ENCODE assay signal across 8 mouse cellular contexts in the genomic region with DNA sequence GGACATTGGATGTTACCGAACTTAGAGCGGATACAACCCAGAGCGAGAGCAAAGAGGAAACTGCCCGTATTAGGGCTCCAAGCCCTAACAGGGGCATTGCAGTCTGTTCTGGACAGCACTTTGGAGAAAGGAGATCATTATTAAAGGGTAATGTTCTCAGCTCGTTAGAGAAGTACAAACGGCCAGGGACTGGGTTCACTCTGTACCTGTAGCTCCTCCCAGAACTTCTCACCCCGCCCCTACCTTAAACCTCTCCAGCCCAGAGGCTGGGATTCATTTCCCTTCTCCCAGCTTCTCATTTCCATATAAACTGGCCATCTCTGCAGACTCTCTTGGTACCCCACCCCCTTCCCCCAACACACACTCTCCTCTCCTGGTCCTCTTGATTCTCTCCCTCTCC. TPM values are rescaled to one million over a fixed set of nuclear protein-coding genes. Genes with fewer than 3 reads are reported as not detected.
DNase-seq lines count a peak whose midpoint lies in the region; ATAC-seq and TF ChIP-seq lines count a peak whose summit lies in the region.

No protein-coding gene starts in this region.

- no peaks in the 10 kb centered on the region for H3K9me3 ChIP-seq in forebrain, embryonic 14.5 days (replicated peaks; ENCODE audit: control insufficient read depth, low read length)
- no peaks in the 10 kb centered on the region for H3K9me3 ChIP-seq in limb, embryonic 10.5 days (replicated peaks)

- TF ChIP-seq POLR2A in myocyte (IDR thresholded peaks at IDR 0.05; ENCODE audit: insufficient read length, low read depth), result no peak

- peak overlapping the region; percentile 62 for H3K4me3 ChIP-seq in forebrain, embryonic 14.5 days (ENCODE audit: low read depth, low read length)
- peak overlapping the region; percentile 76 for H3K4me3 ChIP-seq in limb, embryonic 10.5 days
- H3K4me3 ChIP-seq in myocyte, result peak overlapping the region; percentile 57

- peak overlapping the region; percentile 78 for H3K4me2 ChIP-seq in forebrain, embryonic 14.5 days (ENCODE audit: low read length)
- peak overlapping the region; percentile 88 for H3K4me2 ChIP-seq in myocyte (ENCODE audit: low read depth)

- H3K9ac ChIP-seq in forebrain, embryonic 14.5 days (ENCODE audit: low read length), result peak overlapping the region; percentile 71

- H3K4me1 ChIP-seq in forebrain, embryonic 14.5 days (ENCODE audit: control insufficient read depth, insufficient read depth, low read length), result peaks cover 11% of the 10 kb centered on the region
- peaks cover 24% of the 10 kb centered on the region for H3K4me1 ChIP-seq in limb, embryonic 10.5 days

- H3K27me3 ChIP-seq in forebrain, embryonic 14.5 days (replicated peaks; ENCODE audit: control insufficient read depth, insufficient read depth, low read length), result no peaks in the 10 kb centered on the region
- H3K27me3 ChIP-seq in limb, embryonic 10.5 days (ENCODE audit: low read depth, poor library complexity, severe bottlenecking), result no peaks in the 10 kb centered on the region
- H3K27me3 ChIP-seq in myocyte (ENCODE audit: control insufficient read depth, insufficient read depth, insufficient read length), result no peaks in the 10 kb centered on the region

- under 1% methylated on average over 7 of the region's 7 CpGs for WGBS in forebrain, embryonic 14.5 days
- 0% methylated on average over 7 of the region's 7 CpGs for WGBS in limb, embryonic 10.5 days

- ATAC-seq in CD4-positive, CD25-positive, alpha-beta regulatory T cell, adult 4 months, result no peak
- ATAC-seq in forebrain, embryonic 14.5 days, result no peak

- no peak overlapping the region for H3K27ac ChIP-seq in forebrain, embryonic 14.5 days (ENCODE audit: low read depth, low read length)
- peak overlapping the region; percentile 93 for H3K27ac ChIP-seq in limb, embryonic 10.5 days

- H3K79me2 ChIP-seq in myocyte (ENCODE audit: control insufficient read depth, insufficient read depth), result no peaks in the 10 kb centered on the region

- DNase-seq in CD4-positive, CD25-positive, alpha-beta regulatory T cell, adult 2 months (ENCODE audit: low read depth, low spot score), result peak; percentile 39
- DNase-seq in ES-CJ7 (ENCODE audit: low read depth, low spot score), result peak; percentile 76
- peak; percentile 6 for DNase-seq in forebrain, embryonic 14.5 days (ENCODE audit: low spot score)
- peak; percentile 48 for DNase-seq in limb, embryonic 10.5 days (ENCODE audit: low spot score)
- no peak for DNase-seq in left cerebral cortex, adult 18-20 months (ENCODE audit: low spot score in 2 of 2)
- no peak for DNase-seq in adrenal gland, postnatal 10 days

- H3K36me3 ChIP-seq in forebrain, embryonic 14.5 days (ENCODE audit: control insufficient read depth, insufficient read depth, low read length), result no peaks in the 10 kb centered on the region
- H3K36me3 ChIP-seq in limb, embryonic 10.5 days, result no peaks in the 10 kb centered on the region
- H3K36me3 ChIP-seq in myocyte (ENCODE audit: control insufficient read depth, insufficient read depth), result no peaks in the 10 kb centered on the region

- no peak overlapping the region for H3ac ChIP-seq in myocyte (ENCODE audit: control insufficient read depth, insufficient read length)

TF ChIP-seq in myocyte, 11 proteins besides CTCF, POLR2A, EP300 and RAD21:
- TF ChIP-seq MYOG (IDR thresholded peaks at IDR 0.05; ENCODE audit: control insufficient read depth in 1 of 3, insufficient read depth in 1 of 3, insufficient read length in 2 of 3, low read depth in 2 of 3), result no peak
- no peak for TF ChIP-seq E2F4 (IDR thresholded peaks at IDR 0.05; ENCODE audit: insufficient read depth)
- no peak for TF ChIP-seq TCF3 (IDR thresholded peaks at IDR 0.05; ENCODE audit: insufficient read length, low read depth)
- no peak for TF ChIP-seq CEBPB (IDR thresholded peaks at IDR 0.05; ENCODE audit: insufficient read depth, poor library complexity, severe bottlenecking)
- no peak for TF ChIP-seq POLR2AphosphoS2 (IDR thresholded peaks at IDR 0.05; ENCODE audit: insufficient read length, low read depth)
- no peak for TF ChIP-seq REST (IDR thresholded peaks at IDR 0.05; ENCODE audit: insufficient read depth, insufficient read length)
- TF ChIP-seq USF1 (IDR thresholded peaks at IDR 0.05; ENCODE audit: low read depth), result no peak
- TF ChIP-seq TCF12 (IDR thresholded peaks at IDR 0.05; ENCODE audit: insufficient read depth, poor library complexity, severe bottlenecking), result no peak
- no peak for TF ChIP-seq SRF (IDR thresholded peaks at IDR 0.05; ENCODE audit: control insufficient read depth, insufficient read length, low read depth)
- TF ChIP-seq MYOD1 (IDR thresholded peaks at IDR 0.05; ENCODE audit: control insufficient read depth in 1 of 3, insufficient read length in 2 of 3, low read depth in 2 of 3), result no peak
- no peak for TF ChIP-seq MAX (IDR thresholded peaks at IDR 0.05; ENCODE audit: low read depth)

RNA-seq across cellular contexts. Expression of a gene that starts 0.8 kb away (rescaled TPM):
- 10 to 100 TPM; 99.5 TPM for polyA plus RNA-seq in CD4-positive, CD25-positive, alpha-beta regulatory T cell, adult 4 months (2017; shearing (Covaris generic))
- polyA plus RNA-seq in forebrain, embryonic 14.5 days (2014; fragmentation: Nextera tagmentation; extraction: Ambion mirVana), result 22.2 and 26.8 TPM in 2 replicates
- 38.3 and 43.5 TPM in 2 replicates for polyA plus RNA-seq in limb, embryonic 10.5 days (2016; fragmentation: Nextera tagmentation; extraction: Ambion mirVana)
- polyA plus RNA-seq in myocyte (2012; fragmentation: generic; extraction: Trizol), result 12.2 TPM
- total RNA-seq in left cerebral cortex, adult 18-20 months (2021), result 1 to 10 TPM; 5.7 to 8.5 TPM
- total RNA-seq in adrenal gland, postnatal 10 days (2021), result 10 to 100 TPM; 45.5 to 67.3 TPM

RNA-seq across cellular contexts. Expression of a gene that starts 3.1 kb away (rescaled TPM):
- polyA plus RNA-seq in CD4-positive, CD25-positive, alpha-beta regulatory T cell, adult 4 months (2017; shearing (Covaris generic)), result 10 to 100 TPM; 41.8 to 62.5 TPM
- 47.0 and 47.1 TPM in 2 replicates for polyA plus RNA-seq in forebrain, embryonic 14.5 days (2014; fragmentation: Nextera tagmentation; extraction: Ambion mirVana)
- polyA plus RNA-seq in limb, embryonic 10.5 days (2016; fragmentation: Nextera tagmentation; extraction: Ambion mirVana), result 20.5 and 22.0 TPM in 2 replicates
- 10.3 TPM for polyA plus RNA-seq in myocyte (2012; fragmentation: generic; extraction: Trizol)
- total RNA-seq in left cerebral cortex, adult 18-20 months (2021), result 10 to 100 TPM; 39.3 to 41.4 TPM
- 10 to 100 TPM; 43.2 to 44.6 TPM for total RNA-seq in adrenal gland, postnatal 10 days (2021)

RNA-seq across cellular contexts. Expression of a gene that starts 41.5 kb away (rescaled TPM):
- under 1 TPM in 1 of 2 experiments, not detected in 1; 0.54 TPM for polyA plus RNA-seq in CD4-positive, CD25-positive, alpha-beta regulatory T cell, adult 4 months (2017; shearing (Covaris generic))
- not detected in 2 replicates for polyA plus RNA-seq in forebrain, embryonic 14.5 days (2014; fragmentation: Nextera tagmentation; extraction: Ambion mirVana)
- polyA plus RNA-seq in limb, embryonic 10.5 days (2016; fragmentation: Nextera tagmentation; extraction: Ambion mirVana), result not detected in 2 replicates
- not detected for polyA plus RNA-seq in myocyte (2012; fragmentation: generic; extraction: Trizol)
- not detected for total RNA-seq in left cerebral cortex, adult 18-20 months (2021)
- not detected for total RNA-seq in adrenal gland, postnatal 10 days (2021)

RNA-seq across cellular contexts. Expression of a gene that starts 58.4 kb away (rescaled TPM):
- not detected for polyA plus RNA-seq in CD4-positive, CD25-positive, alpha-beta regulatory T cell, adult 4 months (2017; shearing (Covaris generic))
- not detected in 2 replicates for polyA plus RNA-seq in forebrain, embryonic 14.5 days (2014; fragmentation: Nextera tagmentation; extraction: Ambion mirVana)
- not detected in 2 replicates for polyA plus RNA-seq in limb, embryonic 10.5 days (2016; fragmentation: Nextera tagmentation; extraction: Ambion mirVana)
- not detected for polyA plus RNA-seq in myocyte (2012; fragmentation: generic; extraction: Trizol)
- not detected for total RNA-seq in left cerebral cortex, adult 18-20 months (2021)
- not detected for total RNA-seq in adrenal gland, postnatal 10 days (2021)

RNA-seq across cellular contexts. Expression of a gene that starts 58.5 kb away (rescaled TPM):
- not detected for polyA plus RNA-seq in CD4-positive, CD25-positive, alpha-beta regulatory T cell, adult 4 months (2017; shearing (Covaris generic))
- not detected in 2 replicates for polyA plus RNA-seq in forebrain, embryonic 14.5 days (2014; fragmentation: Nextera tagmentation; extraction: Ambion mirVana)
- not detected in 2 replicates for polyA plus RNA-seq in limb, embryonic 10.5 days (2016; fragmentation: Nextera tagmentation; extraction: Ambion mirVana)
- polyA plus RNA-seq in myocyte (2012; fragmentation: generic; extraction: Trizol), result not detected
- not detected for total RNA-seq in left cerebral cortex, adult 18-20 months (2021)
- under 1 TPM in 1 of 2 experiments, not detected in 1; 0.12 TPM for total RNA-seq in adrenal gland, postnatal 10 days (2021)

Comparison
In these comparisons a context has a peak if more than half of its experiments do, and no peak if none do; other contexts are left out.
1. DNase-seq: peak in CD4-positive, CD25-positive, alpha-beta regulatory T cell, adult 2 months (single experiment), ES-CJ7 (single experiment), forebrain, embryonic 14.5 days (single experiment) and limb, embryonic 10.5 days (single experiment); none in left cerebral cortex, adult 18-20 months (0 of 2) and adrenal gland, postnatal 10 days (single experiment).
2. Peak in every context shown above with its lines, with median percentiles within 50 percentile points of each other: H3K4me3 ChIP-seq.